Mouse (Mus musculus) MEL (cell line): ENCODE measurements at regions not wholly inside any gene's neighbourhood (a gene's known extent, or its start where the extent isn't known, plus 50 kb on each side); places are given as distances from the start of the nearest gene placed in this dataset.

Experiments
- DNase-seq: peaks from one replicate; pipeline ENCODE4 v3.0.0; 2011; ENCODE audit warnings: low read depth, low spot score
- H3K27ac ChIP-seq: 2 replicates; pipeline ENCODE4 v1.5.1; 2012; ENCODE audit warnings: low read depth, mild to moderate bottlenecking, control low read depth, low read length, moderate library complexity; ENCODE audit not compliant: control insufficient read depth
- H3K27me3 ChIP-seq, 2 experiments: fragments of 150-350 bp in 1 of 2; sonication (generic) in 1 of 2; 2 replicates each; pipeline ENCODE4 v1.6.1; 2012; ENCODE audit warnings: low read length in 2 of 2, mild to moderate bottlenecking in 2 of 2, improper control_type of control experiment in 1 of 2, moderate library complexity in 1 of 2; ENCODE audit not compliant: insufficient read depth in 2 of 2, control insufficient read depth in 1 of 2
- H3K36me3 ChIP-seq, 2 experiments: 2 replicates each; pipeline ENCODE4 v1.6.1; 2012 to 2014; ENCODE audit warnings: low read length in 2 of 2, improper control_type of control experiment in 1 of 2, inconsistent platforms in 1 of 2, mild to moderate bottlenecking in 1 of 2; ENCODE audit not compliant: insufficient read depth in 2 of 2, control insufficient read depth in 1 of 2
- H3K4me1 ChIP-seq, 2 experiments: fragments of 150-350 bp in 1 of 2; sonication (generic) in 1 of 2; 2 replicates each; pipeline ENCODE4 v1.6.1; 2012; ENCODE audit warnings: low read length in 2 of 2, improper control_type of control experiment in 1 of 2, mild to moderate bottlenecking in 1 of 2; ENCODE audit not compliant: insufficient read depth in 2 of 2, control insufficient read depth in 1 of 2
- H3K4me3 ChIP-seq, 2 experiments: fragments of 150-350 bp in 1 of 2; sonication (generic) in 1 of 2; 2 replicates each; pipeline ENCODE4 v1.5.1; 2012; ENCODE audit warnings: low read depth in 2 of 2, low read length in 2 of 2, mild to moderate bottlenecking in 2 of 2, moderate library complexity in 2 of 2, control low read depth in 1 of 2, improper control_type of control experiment in 1 of 2; ENCODE audit not compliant: control insufficient read depth in 1 of 2, insufficient read depth in 1 of 2
- H3K79me2 ChIP-seq: 2 replicates; pipeline ENCODE4 v1.6.1; 2012; ENCODE audit warnings: mild to moderate bottlenecking, low read length, moderate library complexity; ENCODE audit not compliant: control insufficient read depth, poor library complexity, insufficient read depth
- H3K9ac ChIP-seq: 2 replicates; pipeline ENCODE4 v1.6.1; 2012; ENCODE audit warnings: low read depth, mild to moderate bottlenecking, control low read depth, low read length, moderate library complexity; ENCODE audit not compliant: control insufficient read depth, poor library complexity, severe bottlenecking
- H3K9me3 ChIP-seq: fragments of 150-350 bp; sonication (generic); replicated peaks from 2 replicates; pipeline ENCODE4 v1.6.1; 2012; ENCODE audit warnings: mild to moderate bottlenecking, low read length, improper control_type of control experiment, moderate library complexity; ENCODE audit not compliant: insufficient read depth
- CHD2 ChIP-seq: IDR thresholded peaks from 2 replicates; pipeline ENCODE4 v1.6.1; 2011; ENCODE audit warnings: low read length, improper control_type of control experiment
- E2F4 ChIP-seq: IDR thresholded peaks from 2 replicates; pipeline ENCODE4 v1.6.1; 2011; ENCODE audit warnings: low read depth, low read length, improper control_type of control experiment, borderline replicate concordance
- HCFC1 ChIP-seq: IDR thresholded peaks from 2 replicates; pipeline ENCODE4 v1.6.1; 2012; ENCODE audit warnings: low read depth, mild to moderate bottlenecking, inconsistent platforms, low read length, improper control_type of control experiment, moderate library complexity
- JUND ChIP-seq: IDR thresholded peaks from 2 replicates; pipeline ENCODE4 v1.6.1; 2011; ENCODE audit warnings: low read depth, mild to moderate bottlenecking, improper control_type of control experiment, low read length
- KAT2A ChIP-seq: conservative IDR thresholded peaks from 2 replicates; pipeline ENCODE4 v1.6.1; 2012; ENCODE audit warnings: low read depth, low read length, improper control_type of control experiment, inconsistent platforms
- MAFK ChIP-seq: IDR thresholded peaks from 2 replicates; pipeline ENCODE4 v1.6.1; 2011; ENCODE audit warnings: low read depth, mild to moderate bottlenecking, low read length, improper control_type of control experiment, borderline replicate concordance
- MAZ ChIP-seq: IDR thresholded peaks from 2 replicates; pipeline ENCODE4 v1.6.1; 2012; ENCODE audit warnings: low read depth, mild to moderate bottlenecking, inconsistent platforms, low read length, improper control_type of control experiment
- MEF2A ChIP-seq: IDR thresholded peaks from 2 replicates; pipeline ENCODE4 v1.6.1; 2014; ENCODE audit warnings: low read depth, mild to moderate bottlenecking, inconsistent platforms, low read length, improper control_type of control experiment; ENCODE audit not compliant: poor library complexity, insufficient replicate concordance, severe bottlenecking; ENCODE audit errors: extremely low read depth
- MXI1 ChIP-seq: IDR thresholded peaks from 2 replicates; pipeline ENCODE4 v1.6.1; 2011; ENCODE audit warnings: mild to moderate bottlenecking, low read depth, low read length, improper control_type of control experiment
- NELFE ChIP-seq: IDR thresholded peaks from 2 replicates; pipeline ENCODE4 v1.6.1; 2011; ENCODE audit warnings: low read depth, low read length, improper control_type of control experiment
- NRF1 ChIP-seq: IDR thresholded peaks from 2 replicates; pipeline ENCODE4 v1.6.1; 2014; ENCODE audit warnings: low read depth, mild to moderate bottlenecking, inconsistent platforms, low read length, improper control_type of control experiment, moderate library complexity; ENCODE audit not compliant: poor library complexity, insufficient read depth, severe bottlenecking
- POLR2AphosphoS5 ChIP-seq: IDR thresholded peaks from 2 replicates; pipeline ENCODE4 v1.6.1; 2012; ENCODE audit warnings: low read depth, borderline replicate concordance, mild to moderate bottlenecking, inconsistent platforms, low read length, moderate library complexity, mixed read lengths
- RCOR1 ChIP-seq: IDR thresholded peaks from 2 replicates; pipeline ENCODE4 v1.6.1; 2012; ENCODE audit warnings: low read depth, mild to moderate bottlenecking, inconsistent platforms, low read length, improper control_type of control experiment
- SIN3A ChIP-seq: IDR thresholded peaks from 2 replicates; pipeline ENCODE4 v1.6.1; 2012; ENCODE audit warnings: low read length, improper control_type of control experiment, inconsistent platforms
- SMC3 ChIP-seq: IDR thresholded peaks from 2 replicates; pipeline ENCODE4 v1.6.1; 2011; ENCODE audit warnings: low read depth, low read length, improper control_type of control experiment
- TCF12 ChIP-seq: IDR thresholded peaks from 2 replicates; pipeline ENCODE4 v1.6.1; 2014; ENCODE audit warnings: low read depth, mild to moderate bottlenecking, inconsistent platforms, low read length, improper control_type of control experiment, moderate library complexity
- ZNF384 ChIP-seq: IDR thresholded peaks from 2 replicates; pipeline ENCODE4 v1.6.1; 2012; ENCODE audit warnings: low read depth, mild to moderate bottlenecking, inconsistent platforms, low read length, improper control_type of control experiment

- peak; percentile 23 for DNase-seq
- TF ChIP-seq E2F4: no peak
- TF ChIP-seq HCFC1: no peak
- H3K9me3 ChIP-seq: no peaks in the 10 kb centered on the region
- H3K79me2 ChIP-seq: no peaks in the 10 kb centered on the region; the same call in 1 of the 2 replicates
- H3K9ac ChIP-seq: no peak overlapping the region
- no peak overlapping the region for H3K4me3 ChIP-seq
- H3K4me1 ChIP-seq: peaks cover 9 to 30% of the 10 kb centered on the region in 2 experiments
- no peaks in the 10 kb centered on the region for H3K27me3 ChIP-seq
- no peak overlapping the region for H3K27ac ChIP-seq
- H3K36me3 ChIP-seq: peaks cover 0 to 27% of the 10 kb centered on the region in 2 experiments; a peak in 2 of 4 replicates
Observed at GRCm38 (mm10) chr2:128392344-128392743, 198.7 kb upstream of the Spdye4c start.

- peak overlapping the region; percentile 35 for H3K9ac ChIP-seq
- TF ChIP-seq POLR2AphosphoS5 (no peak), TCF12 (no peak), MEF2A (no peak), MAFK (no peak), CHD2 (no peak), JUND (no peak), NELFE (no peak), KAT2A (no peak), NRF1 (no peak), MXI1 (no peak), RCOR1 (no peak), MAZ (no peak), SIN3A (no peak), SMC3 (no peak), ZNF384 (no peak), HCFC1 (no peak)
- H3K4me3 ChIP-seq: peak overlapping the region in 1 of 2 experiments; percentile 34; a peak in 2 of 4 replicates
- H3K9me3 ChIP-seq: no peaks in the 10 kb centered on the region
- H3K4me1 ChIP-seq: peaks cover 2 to 20% of the 10 kb centered on the region in 2 experiments
- DNase-seq: peak; percentile 18
- H3K79me2 ChIP-seq: no peaks in the 10 kb centered on the region; the same call in 1 of the 2 replicates
- peaks cover 0 to 18% of the 10 kb centered on the region in 2 experiments; a peak in 2 of 4 replicates for H3K36me3 ChIP-seq
- no peaks in the 10 kb centered on the region for H3K27me3 ChIP-seq
- no peak overlapping the region for H3K27ac ChIP-seq
Observed at GRCm38 (mm10) chr2:128393401-128393800, 197.6 kb upstream of the Spdye4c start.
